Comparison of ENCODE assay signal across 15 mouse cellular contexts in the genomic region with DNA sequence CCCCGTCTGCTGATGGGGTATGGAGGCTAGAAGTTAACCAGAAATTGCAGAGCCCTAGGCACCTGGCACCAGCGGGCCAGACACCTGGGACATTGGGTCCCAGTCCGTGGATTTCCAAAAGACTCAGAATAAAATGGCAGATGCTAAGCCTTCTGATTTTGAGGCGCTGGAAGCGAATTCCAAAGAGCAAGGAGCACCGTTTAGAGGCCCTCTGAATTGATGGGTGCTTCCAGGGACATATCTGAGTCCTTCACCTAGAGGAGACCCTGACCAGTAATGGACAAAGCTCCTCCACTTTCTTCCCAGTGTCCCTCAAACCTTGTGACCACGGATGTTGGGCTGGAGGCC. TPM values are rescaled to one million over a fixed set of nuclear protein-coding genes. Genes with fewer than 3 reads are reported as not detected.
A peak's percentile ranks its signal among the peaks of the same experiment; 100 is the strongest.
DNase-seq lines count a peak whose midpoint lies in the region; ATAC-seq and TF ChIP-seq lines count a peak whose summit lies in the region.
"Had no signal": no experiment of that assay in that cellular context is flagged by ENCODE, and none has a peak within 500 bp of the region (broad histone marks: within the 10 kb centered on the region; RNA-seq: fewer than 3 reads in every experiment).

No protein-coding gene starts in this region.

- H3K9ac ChIP-seq in heart, embryonic 15.5 days = no peak overlapping the region
- H3K9ac ChIP-seq in hindbrain, embryonic 11.5 days (ENCODE audit: low read depth, low read length) = no peak overlapping the region
- 0 out of 2 replicates have a peak overlapping the region, but pooled peaks have one; percentile 24 for H3K9ac ChIP-seq in midbrain, postnatal 0 days (replicated peaks; ENCODE audit: low read length, poor library complexity, severe bottlenecking)

- no peak for ATAC-seq in heart, embryonic 15.5 days (replicated peaks; ENCODE audit: insufficient number of reproducible peaks, insufficient read depth, low FRiP score, low read depth)
- ATAC-seq in megakaryocyte, adult 5-6 weeks (ENCODE audit: poor library complexity, severe bottlenecking) = no peak
- no peak for ATAC-seq in hindbrain, embryonic 11.5 days (ENCODE audit: low FRiP score)
- no peak for ATAC-seq in midbrain, postnatal 0 days (ENCODE audit: low FRiP score)

- H3K36me3 ChIP-seq in heart, embryonic 15.5 days = no peaks in the 10 kb centered on the region
- peaks cover 13% of the 10 kb centered on the region for H3K36me3 ChIP-seq in megakaryocyte, embryonic 14.5 days (replicated peaks; ENCODE audit: low read length)
- H3K36me3 ChIP-seq in hindbrain, embryonic 11.5 days (ENCODE audit: control insufficient read depth, insufficient read depth, low read length) = no peaks in the 10 kb centered on the region
- H3K36me3 ChIP-seq in midbrain, postnatal 0 days (ENCODE audit: insufficient read depth, low read length) = no peaks in the 10 kb centered on the region
- H3K36me3 ChIP-seq: forebrain, embryonic 10.5 days had no signal

- peaks cover 58% of the 10 kb centered on the region for H3K4me1 ChIP-seq in heart, embryonic 15.5 days (replicated peaks)
- H3K4me1 ChIP-seq in megakaryocyte, embryonic 14.5 days = peaks cover 83% of the 10 kb centered on the region
- peaks cover 31% of the 10 kb centered on the region for H3K4me1 ChIP-seq in hindbrain, embryonic 11.5 days (replicated peaks; ENCODE audit: control insufficient read depth, insufficient read depth, low read length)
- no peaks in the 10 kb centered on the region for H3K4me1 ChIP-seq in midbrain, postnatal 0 days (ENCODE audit: insufficient read depth, low read length)

- peaks cover 99% of the 10 kb centered on the region for H3K27me3 ChIP-seq in heart, embryonic 15.5 days
- H3K27me3 ChIP-seq in megakaryocyte, embryonic 14.5 days (replicated peaks) = peaks cover 92% of the 10 kb centered on the region
- peaks cover 96% of the 10 kb centered on the region for H3K27me3 ChIP-seq in hindbrain, embryonic 11.5 days (ENCODE audit: control insufficient read depth, insufficient read depth, low read length)
- H3K27me3 ChIP-seq in midbrain, postnatal 0 days (ENCODE audit: insufficient read depth, low read length) = peaks cover 61% of the 10 kb centered on the region

- peak overlapping the region; percentile 74; the same call in 1 of the 2 replicates for H3K4me2 ChIP-seq in heart, embryonic 15.5 days
- peak overlapping the region; percentile 2; the same call in 1 of the 2 replicates for H3K4me2 ChIP-seq in hindbrain, embryonic 11.5 days (replicated peaks; ENCODE audit: low read depth, low read length)
- H3K4me2 ChIP-seq in midbrain, postnatal 0 days (ENCODE audit: low read depth, low read length, poor library complexity, severe bottlenecking) = peak overlapping the region; percentile 51

- no peak for DNase-seq in heart, adult 8-10 months (ENCODE audit: low spot score)
- DNase-seq in hindbrain, embryonic 11.5 days (ENCODE audit: low spot score) = peak; percentile 61
- DNase-seq in midbrain, postnatal 0 days (ENCODE audit: low spot score) = no peak
- DNase-seq in urinary bladder, postnatal 4 days (ENCODE audit: low spot score in 2 of 2) = no peak
- no peak for DNase-seq in frontal cortex, adult 2 months (ENCODE audit: extremely low spot score in 1 of 2, low spot score in 1 of 2)
- DNase-seq: cerebellum, adult 9-11 months; gastrocnemius, postnatal 36 days had no signal

- no peak overlapping the region for H3K4me3 ChIP-seq in heart, embryonic 15.5 days
- H3K4me3 ChIP-seq in megakaryocyte, embryonic 14.5 days (replicated peaks) = peak overlapping the region; percentile 97
- peak overlapping the region; percentile 12; the same call in 1 of the 2 replicates for H3K4me3 ChIP-seq in hindbrain, embryonic 11.5 days (ENCODE audit: low read depth, low read length)
- H3K4me3 ChIP-seq in midbrain, postnatal 0 days (ENCODE audit: low read depth, low read length) = peak overlapping the region; percentile 36

- H3K9me3 ChIP-seq in heart, embryonic 15.5 days (replicated peaks) = no peaks in the 10 kb centered on the region
- no peaks in the 10 kb centered on the region for H3K9me3 ChIP-seq in megakaryocyte, embryonic 14.5 days
- H3K9me3 ChIP-seq in hindbrain, embryonic 11.5 days (ENCODE audit: control insufficient read depth, low read length) = no peaks in the 10 kb centered on the region
- no peaks in the 10 kb centered on the region for H3K9me3 ChIP-seq in midbrain, postnatal 0 days (ENCODE audit: low read length)
- H3K9me3 ChIP-seq: forebrain, embryonic 10.5 days had no signal

- H3K27ac ChIP-seq in heart, embryonic 15.5 days = no peak overlapping the region
- no peak overlapping the region for H3K27ac ChIP-seq in hindbrain, embryonic 11.5 days (ENCODE audit: low read depth, low read length)
- H3K27ac ChIP-seq in midbrain, postnatal 0 days (ENCODE audit: low read depth, low read length) = no peak overlapping the region
- H3K27ac ChIP-seq: stomach, postnatal 0 days had no signal

- WGBS in heart, embryonic 15.5 days = 21% methylated on average over 7 of the region's 7 CpGs
- 3% methylated on average over 7 of the region's 7 CpGs for WGBS in hindbrain, embryonic 11.5 days
- WGBS in midbrain, postnatal 0 days = 4% methylated on average over 7 of the region's 7 CpGs

- no peak for TF ChIP-seq CTCF in midbrain, postnatal 0 days (IDR thresholded peaks at IDR 0.05)

RNA-seq across cellular contexts. Expression of a gene that starts 1.3 kb away (rescaled TPM):
- polyA plus RNA-seq in heart, embryonic 15.5 days (2015; fragmentation: Nextera tagmentation; extraction: Ambion mirVana) = 14.0 and 20.4 TPM in 2 replicates
- 10 to 100 TPM; 13.5 to 20.0 (median 17.4) TPM for total RNA-seq in heart, adult 8-10 months (2022)
- polyA plus RNA-seq in megakaryocyte, embryonic 14.5 days (2012; ENCODE audit: insufficient read depth, low replicate concordance) = 160 and 266 TPM in 2 replicates
- total RNA-seq in megakaryocyte, adult 5-6 weeks (2015) = 21.4 and 22.3 TPM in 2 replicates
- 11.3 and 13.5 TPM in 2 replicates for total RNA-seq in megakaryocyte, adult 5-6 weeks (2017)
- polyA plus RNA-seq in hindbrain, embryonic 11.5 days (2014; fragmentation: Nextera tagmentation; extraction: Ambion mirVana) = 18.2 and 26.3 TPM in 2 replicates
- total RNA-seq in midbrain, postnatal 0 days (2014; rRNA removed) = 9.2 and 19.3 TPM in 2 replicates
- 17.2 and 18.5 TPM in 2 replicates for polyA plus RNA-seq in midbrain, postnatal 0 days (2015; fragmentation: Nextera tagmentation; extraction: Ambion mirVana)
- polyA plus RNA-seq in frontal cortex, adult 2 months (2012; rRNA removed) = 5.7 and 7.4 TPM in 2 replicates

RNA-seq across cellular contexts. Expression of a gene that starts 27.1 kb away (rescaled TPM):
- not detected in 2 replicates for polyA plus RNA-seq in heart, embryonic 15.5 days (2015; fragmentation: Nextera tagmentation; extraction: Ambion mirVana)
- total RNA-seq in heart, adult 8-10 months (2022) = not detected
- polyA plus RNA-seq in megakaryocyte, embryonic 14.5 days (2012; ENCODE audit: insufficient read depth, low replicate concordance) = not detected in 2 replicates
- total RNA-seq in megakaryocyte, adult 5-6 weeks (2015) = not detected in 2 replicates
- not detected in 2 replicates for total RNA-seq in megakaryocyte, adult 5-6 weeks (2017)
- not detected in 2 replicates for polyA plus RNA-seq in hindbrain, embryonic 11.5 days (2014; fragmentation: Nextera tagmentation; extraction: Ambion mirVana)
- total RNA-seq in midbrain, postnatal 0 days (2014; rRNA removed) = not detected in 2 replicates
- polyA plus RNA-seq in midbrain, postnatal 0 days (2015; fragmentation: Nextera tagmentation; extraction: Ambion mirVana) = not detected in 2 replicates
- polyA plus RNA-seq in frontal cortex, adult 2 months (2012; rRNA removed) = not detected in 2 replicates
- total RNA-seq: gastrocnemius, postnatal 36 days; neutrophil, adult 5-6 weeks had no signal
- polyA plus RNA-seq: forebrain, embryonic 10.5 days; large intestine, adult 2 months; limb, embryonic 11.5 days; stomach, postnatal 0 days had no signal

Comparison
In these comparisons a context has a peak if more than half of its experiments do, and no peak if none do; other contexts are left out.
1. H3K4me2 ChIP-seq: peak in every context shown above with its lines; median percentile 74 in heart, embryonic 15.5 days; 51 in midbrain, postnatal 0 days; 2 in hindbrain, embryonic 11.5 days.